Mouse (Mus musculus) heart, postnatal 0 days (tissue): ENCODE measurements around the gene Ret.

Source experiments
- CTCF ChIP-seq: IDR thresholded peaks from 2 replicates; pipeline ENCODE4 v1.5.1; 2016; ENCODE audit warnings: antibody characterized with exemption, control low read depth, low read depth
- EP300 ChIP-seq: IDR thresholded peaks from 2 replicates; pipeline ENCODE4 v1.6.1; 2016; ENCODE audit warnings: antibody characterized with exemption, low read depth

DNA sequence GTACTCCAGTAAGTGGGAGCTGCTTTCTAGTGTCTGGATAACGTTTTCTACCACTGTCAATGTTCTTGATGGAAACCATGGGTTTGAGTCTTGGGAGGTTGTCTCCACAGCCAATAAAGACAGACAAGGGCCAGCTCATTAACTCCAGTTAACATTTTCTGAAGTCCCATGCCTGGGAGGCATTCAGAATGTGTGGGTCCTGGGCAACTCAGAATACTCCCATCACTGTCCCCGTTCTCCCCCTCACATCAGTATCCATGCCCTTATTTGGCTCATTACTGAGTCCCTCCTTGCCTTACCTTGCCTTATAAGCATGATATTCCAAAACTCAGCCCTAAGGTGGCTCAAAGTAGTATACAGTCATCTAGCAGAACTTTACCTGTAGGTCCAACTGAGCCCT lies 25.0 kb upstream of the Ret start:
- no peak for TF ChIP-seq CTCF
- no peak for TF ChIP-seq EP300
